Mouse (Mus musculus): ENCODE measurements around the gene Treh.

DNA sequence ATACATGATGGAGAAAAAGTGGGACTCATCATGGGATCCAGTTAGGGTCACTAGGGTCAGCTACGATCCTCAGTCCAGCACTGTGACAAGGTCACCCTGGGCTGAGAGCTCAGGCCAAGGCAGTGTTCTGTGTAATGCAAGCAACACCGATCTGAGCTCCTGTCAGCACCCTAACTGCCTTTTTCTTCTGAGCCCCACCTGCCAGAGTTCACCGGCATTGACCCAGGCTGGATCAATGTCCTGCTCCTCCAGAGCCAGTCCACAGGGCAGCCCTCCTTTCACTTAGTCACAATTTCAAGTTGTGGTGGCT is 48.8 kb downstream of the Treh start:
- no peak for TF ChIP-seq CTCF (IDR thresholded peaks at IDR 0.05; ENCODE audit: borderline replicate concordance, control insufficient read depth, extremely low read depth, insufficient read depth, low read length, poor library complexity)
- TF ChIP-seq POLR2A (IDR thresholded peaks at IDR 0.05; ENCODE audit: control insufficient read depth, extremely low read depth, insufficient read depth, low read length, poor library complexity) = no peak
